Mouse (Mus musculus): ENCODE measurements around the gene Sema6d. TPM values are rescaled to one million over a fixed set of nuclear protein-coding genes. Genes with fewer than 3 reads are reported as not detected.

The Sema6d gene
- polyA plus RNA-seq, 2 experiments = 12.9 to 19.1 TPM

DNA sequence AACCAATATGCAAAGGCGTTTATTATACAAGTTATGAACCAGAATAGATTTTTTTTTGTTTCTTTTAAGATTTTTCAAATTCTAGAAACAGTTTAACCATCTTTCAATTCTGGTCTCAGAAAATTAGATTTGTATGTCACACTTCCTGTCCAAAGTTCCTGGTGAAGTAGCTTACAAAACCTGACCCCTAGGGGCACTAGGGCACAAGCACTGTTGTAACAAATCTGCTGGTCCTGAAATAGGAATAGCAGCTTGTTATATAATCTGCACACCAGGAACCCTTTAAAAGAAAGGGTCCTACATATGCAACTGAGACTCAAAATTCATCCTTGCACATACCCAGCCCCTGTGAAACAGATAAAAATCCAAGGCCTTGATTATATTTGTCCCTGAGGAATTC lies 298.5 kb downstream of the Sema6d start:
- H3K9ac ChIP-seq (ENCODE audit: low read depth, low read length, severe bottlenecking) = no peak overlapping the region
- no peak for TF ChIP-seq POLR2A (IDR thresholded peaks at IDR 0.05; ENCODE audit: borderline replicate concordance, extremely low read depth, insufficient read depth, insufficient read length)
- H3K4me1 ChIP-seq (ENCODE audit: control insufficient read depth, insufficient read depth, low read length) = no peaks in the 10 kb centered on the region
- H3K27me3 ChIP-seq (ENCODE audit: control insufficient read depth, insufficient read depth, low read length) = peaks cover 4% of the 10 kb centered on the region; the same call in 1 of the 2 replicates
- no peak for ATAC-seq (ENCODE audit: low FRiP score, low read depth)
- H3K4me3 ChIP-seq (replicated peaks; ENCODE audit: low read length) = no peak overlapping the region
- WGBS = 81% methylated on average over 1 of the region's 1 CpGs
- H3K36me3 ChIP-seq (ENCODE audit: control insufficient read depth, insufficient read depth, low read length) = no peaks in the 10 kb centered on the region
- DNase-seq (ENCODE audit: low spot score) = no peak
- no peaks in the 10 kb centered on the region for H3K9me3 ChIP-seq (ENCODE audit: control insufficient read depth, low read length)
- H3K27ac ChIP-seq (replicated peaks; ENCODE audit: low read depth, low read length) = no peak overlapping the region
- no peak overlapping the region for H3K4me2 ChIP-seq (replicated peaks; ENCODE audit: low read depth, low read length, severe bottlenecking)

DNA sequence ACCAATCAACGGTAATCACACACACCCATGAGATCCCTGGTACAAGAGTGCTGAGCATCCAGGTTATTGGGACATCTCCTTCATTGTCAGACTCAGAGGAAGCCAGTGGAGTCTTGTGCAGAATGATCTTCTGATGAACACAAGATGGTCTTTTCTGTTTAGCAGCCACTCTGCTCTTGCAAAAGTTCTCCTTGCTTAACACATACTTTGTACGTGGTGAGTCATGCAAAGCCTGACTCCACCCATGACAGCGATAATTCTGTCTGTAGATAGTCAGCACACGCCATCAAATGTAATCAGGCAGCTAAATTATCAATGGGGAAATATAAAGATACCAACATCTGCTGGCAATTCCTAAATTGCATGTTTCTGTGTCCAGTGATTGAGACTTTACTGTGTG lies 307.0 kb downstream of the Sema6d start:
- H3K4me2 ChIP-seq (replicated peaks; ENCODE audit: low read depth, low read length, severe bottlenecking) = no peak overlapping the region
- H3K27me3 ChIP-seq (ENCODE audit: control insufficient read depth, insufficient read depth, low read length) = no peaks in the 10 kb centered on the region
- H3K36me3 ChIP-seq (ENCODE audit: control insufficient read depth, insufficient read depth, low read length) = no peaks in the 10 kb centered on the region
- no peak overlapping the region for H3K9ac ChIP-seq (ENCODE audit: low read depth, low read length, severe bottlenecking)
- no peak for DNase-seq (ENCODE audit: low spot score)
- no peak for TF ChIP-seq POLR2A (IDR thresholded peaks at IDR 0.05; ENCODE audit: borderline replicate concordance, extremely low read depth, insufficient read depth, insufficient read length)
- no peaks in the 10 kb centered on the region for H3K4me1 ChIP-seq (ENCODE audit: control insufficient read depth, insufficient read depth, low read length)
- no peak for ATAC-seq (ENCODE audit: low FRiP score, low read depth)
- 86% methylated on average over 4 of the region's 4 CpGs for WGBS
- H3K9me3 ChIP-seq (ENCODE audit: control insufficient read depth, low read length) = no peaks in the 10 kb centered on the region
- H3K27ac ChIP-seq (replicated peaks; ENCODE audit: low read depth, low read length) = no peak overlapping the region
- H3K4me3 ChIP-seq (replicated peaks; ENCODE audit: low read length) = no peak overlapping the region

DNA sequence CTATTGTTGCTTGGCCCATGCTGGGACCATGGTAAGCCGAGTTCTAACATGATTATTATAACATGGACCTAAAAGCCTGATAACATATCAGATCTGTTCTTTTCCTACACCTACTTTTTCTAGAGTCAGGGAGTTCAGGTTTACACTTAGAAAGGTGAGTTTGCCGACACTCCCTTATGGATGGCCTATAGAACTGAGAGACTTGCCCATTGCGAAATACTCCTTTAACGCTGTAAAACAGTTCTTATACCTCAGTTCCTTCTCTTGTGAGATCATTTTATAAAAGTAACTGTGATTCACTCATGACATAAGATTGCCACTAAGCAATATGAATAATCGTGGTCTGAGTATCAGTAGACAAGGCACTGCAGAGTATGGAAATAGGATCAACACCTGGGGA lies 307.5 kb downstream of the Sema6d start:
- no peak overlapping the region for H3K4me2 ChIP-seq (replicated peaks; ENCODE audit: low read depth, low read length, severe bottlenecking)
- ATAC-seq (ENCODE audit: low FRiP score, low read depth) (no peak), DNase-seq (ENCODE audit: low spot score) (no peak)
- TF ChIP-seq POLR2A (IDR thresholded peaks at IDR 0.05; ENCODE audit: borderline replicate concordance, extremely low read depth, insufficient read depth, insufficient read length) = no peak
- 90% methylated on average over 5 of the region's 5 CpGs for WGBS
- H3K27ac ChIP-seq (replicated peaks; ENCODE audit: low read depth, low read length) = no peak overlapping the region
- H3K9me3 ChIP-seq (ENCODE audit: control insufficient read depth, low read length) = no peaks in the 10 kb centered on the region
- no peak overlapping the region for H3K4me3 ChIP-seq (replicated peaks; ENCODE audit: low read length)
- H3K4me1 ChIP-seq (ENCODE audit: control insufficient read depth, insufficient read depth, low read length) = no peaks in the 10 kb centered on the region
- no peak overlapping the region for H3K9ac ChIP-seq (ENCODE audit: low read depth, low read length, severe bottlenecking)
- no peaks in the 10 kb centered on the region for H3K27me3 ChIP-seq (ENCODE audit: control insufficient read depth, insufficient read depth, low read length)
- no peaks in the 10 kb centered on the region for H3K36me3 ChIP-seq (ENCODE audit: control insufficient read depth, insufficient read depth, low read length)

DNA sequence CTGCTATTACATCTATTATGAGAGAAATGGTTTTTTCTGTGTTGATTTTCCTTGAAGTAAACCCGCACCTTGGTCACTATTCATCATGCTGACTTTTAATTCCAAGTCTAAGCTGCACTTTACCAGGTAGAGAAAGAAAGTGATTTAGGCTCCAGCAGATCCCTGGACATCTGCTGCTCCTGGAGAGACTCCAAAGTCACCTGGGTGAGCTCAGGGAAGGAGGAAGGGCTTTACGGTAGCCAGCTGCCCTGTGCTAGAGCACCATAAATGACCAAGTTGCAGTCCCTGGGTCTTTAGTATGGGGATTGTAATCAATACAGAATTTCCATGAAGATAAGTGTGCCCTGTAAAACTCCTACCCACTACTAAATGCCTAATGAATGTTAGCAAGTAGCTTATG lies 309.8 kb downstream of the Sema6d start:
- no peak overlapping the region for H3K4me2 ChIP-seq (replicated peaks; ENCODE audit: low read depth, low read length, severe bottlenecking)
- DNase-seq (ENCODE audit: low spot score) (no peak), ATAC-seq (ENCODE audit: low FRiP score, low read depth) (no peak)
- no peaks in the 10 kb centered on the region for H3K36me3 ChIP-seq (ENCODE audit: control insufficient read depth, insufficient read depth, low read length)
- no peak overlapping the region for H3K27ac ChIP-seq (replicated peaks; ENCODE audit: low read depth, low read length)
- no peak for TF ChIP-seq POLR2A (IDR thresholded peaks at IDR 0.05; ENCODE audit: borderline replicate concordance, extremely low read depth, insufficient read depth, insufficient read length)
- H3K4me1 ChIP-seq (ENCODE audit: control insufficient read depth, insufficient read depth, low read length) = peaks cover 4% of the 10 kb centered on the region; the same call in 1 of the 2 replicates
- no peaks in the 10 kb centered on the region for H3K27me3 ChIP-seq (ENCODE audit: control insufficient read depth, insufficient read depth, low read length)
- 89% methylated on average over 2 of the region's 2 CpGs for WGBS
- no peak overlapping the region for H3K9ac ChIP-seq (ENCODE audit: low read depth, low read length, severe bottlenecking)
- H3K4me3 ChIP-seq (replicated peaks; ENCODE audit: low read length) = no peak overlapping the region
- no peaks in the 10 kb centered on the region for H3K9me3 ChIP-seq (ENCODE audit: control insufficient read depth, low read length)

DNA sequence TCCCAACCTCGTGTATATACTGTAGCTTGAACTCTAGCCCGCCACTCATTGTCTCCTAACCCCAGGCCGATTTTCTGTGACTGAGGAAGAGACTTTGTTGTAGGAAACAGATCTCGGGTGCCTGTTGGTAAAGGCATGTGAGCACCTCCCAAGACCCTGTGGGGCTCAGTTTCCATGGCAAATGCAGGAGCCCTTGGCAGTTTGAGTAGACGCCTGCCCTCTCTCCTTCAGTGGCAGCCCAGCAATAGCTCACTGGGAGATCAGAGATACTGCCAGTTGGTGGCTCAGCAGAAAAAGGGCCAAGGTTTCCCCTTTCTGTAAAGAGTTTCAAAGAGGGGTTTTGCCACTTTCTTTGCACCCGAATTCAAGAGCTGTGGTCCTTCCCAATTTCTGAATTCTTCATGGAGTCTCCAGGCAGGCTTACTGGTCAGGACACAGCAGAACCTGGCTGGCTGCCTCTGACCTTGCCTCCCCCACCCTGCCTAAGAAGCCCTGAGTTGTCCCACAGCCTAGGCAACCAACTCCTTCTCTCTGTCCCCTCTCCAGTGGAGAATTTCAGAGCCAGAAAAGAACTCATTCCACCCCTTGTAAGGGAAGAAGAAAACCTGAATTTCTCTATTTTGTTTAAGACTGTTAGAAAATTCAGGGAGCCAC lies 312.1 kb downstream of the Sema6d start:
- Histone ChIP-seq H3K27me3 (ENCODE audit: control insufficient read depth, insufficient read depth, low read length) (no peaks in the 10 kb centered on the region), H3K4me3 (replicated peaks; ENCODE audit: low read length) (no peak overlapping the region), H3K9ac (ENCODE audit: low read depth, low read length, severe bottlenecking) (no peak overlapping the region), H3K9me3 (ENCODE audit: control insufficient read depth, low read length) (no peaks in the 10 kb centered on the region), H3K36me3 (ENCODE audit: control insufficient read depth, insufficient read depth, low read length) (no peaks in the 10 kb centered on the region), H3K4me2 (replicated peaks; ENCODE audit: low read depth, low read length, severe bottlenecking) (no peak overlapping the region), H3K27ac (replicated peaks; ENCODE audit: low read depth, low read length) (no peak overlapping the region), H3K4me1 (ENCODE audit: control insufficient read depth, insufficient read depth, low read length) (peaks cover 4% of the 10 kb centered on the region; the same call in 1 of the 2 replicates)
- DNase-seq (ENCODE audit: low spot score) (no peak), ATAC-seq (ENCODE audit: low FRiP score, low read depth) (no peak)
- no peak for TF ChIP-seq POLR2A (IDR thresholded peaks at IDR 0.05; ENCODE audit: borderline replicate concordance, extremely low read depth, insufficient read depth, insufficient read length)
- 71% methylated on average over 6 of the region's 6 CpGs for WGBS

All from limb, embryonic 14.5 days (tissue).